Comparison of ENCODE assay signal across 8 mouse cellular contexts in the genomic region with DNA sequence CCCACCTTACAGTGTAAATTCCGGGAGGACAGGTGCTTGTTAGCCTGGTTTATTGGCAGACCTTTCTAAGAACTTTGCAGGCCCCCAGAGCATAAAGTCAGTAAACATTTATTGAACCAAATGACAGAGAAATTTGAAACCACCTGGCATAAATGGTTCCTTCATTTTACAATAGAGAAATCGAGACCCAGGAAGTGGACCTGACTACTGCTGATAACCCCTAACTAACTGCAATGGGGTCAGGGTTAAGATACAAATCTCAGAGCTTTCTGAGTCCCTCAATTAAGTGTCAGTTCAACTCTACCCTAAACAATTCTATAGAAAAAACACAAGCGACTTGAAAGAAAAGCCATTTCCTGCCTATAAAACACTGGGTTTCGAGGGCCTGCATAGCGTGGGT. TPM values are rescaled to one million over a fixed set of nuclear protein-coding genes. Genes with fewer than 3 reads are reported as not detected.
DNase-seq lines count a peak whose midpoint lies in the region; ATAC-seq and TF ChIP-seq lines count a peak whose summit lies in the region.

No protein-coding gene starts in this region.

- H3K4me3 ChIP-seq in heart, embryonic 14.5 days (ENCODE audit: control insufficient read depth in 1 of 2, insufficient read depth in 1 of 2, low read depth in 1 of 2, low read length in 2 of 2), result peak overlapping the region; percentile 66 to 97
- H3K4me3 ChIP-seq in ES-Bruce4 (ENCODE audit: low read depth, low read length), result peak overlapping the region; percentile 79
- H3K4me3 ChIP-seq in forebrain, postnatal 0 days (ENCODE audit: low read depth, low read length), result peak overlapping the region; percentile 89
- peak overlapping the region; percentile 50 for H3K4me3 ChIP-seq in liver, postnatal 0 days (ENCODE audit: low read depth, low read length)

- peak overlapping the region; percentile 73 for H3K9ac ChIP-seq in heart, embryonic 14.5 days (ENCODE audit: low read length)
- peak overlapping the region; percentile 100 for H3K9ac ChIP-seq in ES-Bruce4 (ENCODE audit: low read depth, poor library complexity, severe bottlenecking)
- peak overlapping the region; percentile 81 for H3K9ac ChIP-seq in forebrain, postnatal 0 days
- H3K9ac ChIP-seq in liver, postnatal 0 days (replicated peaks), result peak overlapping the region; percentile 67

- H3K4me1 ChIP-seq in heart, embryonic 14.5 days (ENCODE audit: control insufficient read depth in 2 of 2, insufficient read depth in 2 of 2, low read length in 2 of 2), result peaks cover 4 to 22% of the 10 kb centered on the region in 2 experiments; a peak in 3 of 4 replicates
- peaks cover under 1% of the 10 kb centered on the region for H3K4me1 ChIP-seq in ES-Bruce4 (ENCODE audit: control insufficient read depth, insufficient read depth, low read length)
- H3K4me1 ChIP-seq in forebrain, postnatal 0 days (ENCODE audit: insufficient read depth), result peaks cover 14% of the 10 kb centered on the region
- peaks cover 23% of the 10 kb centered on the region for H3K4me1 ChIP-seq in liver, postnatal 0 days (ENCODE audit: insufficient read depth)

- no peak for TF ChIP-seq CTCF in ES-Bruce4 (IDR thresholded peaks at IDR 0.05; ENCODE audit: low read depth, low read length)
- TF ChIP-seq CTCF in forebrain, postnatal 0 days (IDR thresholded peaks at IDR 0.05; ENCODE audit: low read depth), result no peak
- no peak for TF ChIP-seq CTCF in liver, postnatal 0 days (IDR thresholded peaks at IDR 0.05; ENCODE audit: low read depth)

- TF ChIP-seq EP300 in ES-Bruce4 (IDR thresholded peaks at IDR 0.05; ENCODE audit: insufficient read depth, low read depth, low read length), result no peak
- TF ChIP-seq EP300 in liver, postnatal 0 days (IDR thresholded peaks at IDR 0.05; ENCODE audit: low read depth), result no peak

- 21% methylated on average over 5 of the region's 5 CpGs for WGBS in heart, embryonic 14.5 days
- 11% methylated on average over 5 of the region's 5 CpGs for WGBS in forebrain, postnatal 0 days
- 5% methylated on average over 5 of the region's 5 CpGs for whole genome bisulfite sequencing in liver, postnatal 0 days (ENCODE audit: insufficient replicate concordance)

- ATAC-seq in heart, embryonic 14.5 days (ENCODE audit: insufficient number of reproducible peaks, insufficient read depth, low FRiP score, low read depth), result no peak
- no peak for ATAC-seq in forebrain, postnatal 0 days
- ATAC-seq in liver, postnatal 0 days, result no peak

- no peaks in the 10 kb centered on the region for H3K27me3 ChIP-seq in heart, embryonic 14.5 days (ENCODE audit: control insufficient read depth, insufficient read depth, low read length)
- H3K27me3 ChIP-seq in ES-Bruce4 (ENCODE audit: control insufficient read depth, insufficient read depth, low read length, poor library complexity, severe bottlenecking), result no peaks in the 10 kb centered on the region
- no peaks in the 10 kb centered on the region for H3K27me3 ChIP-seq in forebrain, postnatal 0 days (ENCODE audit: insufficient read depth, low read length)
- no peaks in the 10 kb centered on the region for H3K27me3 ChIP-seq in liver, postnatal 0 days (ENCODE audit: insufficient read depth, low read length)

- peak overlapping the region; percentile 79 for H3K4me2 ChIP-seq in heart, embryonic 14.5 days (ENCODE audit: low read length)
- H3K4me2 ChIP-seq in forebrain, postnatal 0 days (ENCODE audit: low read depth), result peak overlapping the region; percentile 91
- H3K4me2 ChIP-seq in liver, postnatal 0 days (ENCODE audit: low read depth, low read length), result peak overlapping the region; percentile 81

- DNase-seq in heart, adult 9 months (ENCODE audit: low spot score in 2 of 2), result no peak
- no peak for DNase-seq in forebrain, postnatal 0 days
- DNase-seq in liver, postnatal 0 days, result no peak
- DNase-seq in MN1 (ENCODE audit: low spot score), result no peak
- DNase-seq in spleen, postnatal 36 days (ENCODE audit: low spot score in 2 of 2), result no peak
- no peak for DNase-seq in frontal cortex, postnatal 25 days (ENCODE audit: low spot score in 2 of 2)

- no peak for TF ChIP-seq POLR2A in ES-Bruce4 (IDR thresholded peaks at IDR 0.05; ENCODE audit: insufficient read depth, low read length)

- no peaks in the 10 kb centered on the region for H3K36me3 ChIP-seq in heart, embryonic 14.5 days (ENCODE audit: control insufficient read depth, insufficient read depth, low read length)
- H3K36me3 ChIP-seq in ES-Bruce4 (ENCODE audit: control insufficient read depth, insufficient read depth, low read length, poor library complexity, severe bottlenecking), result no peaks in the 10 kb centered on the region
- H3K36me3 ChIP-seq in forebrain, postnatal 0 days (ENCODE audit: insufficient read depth), result no peaks in the 10 kb centered on the region
- no peaks in the 10 kb centered on the region for H3K36me3 ChIP-seq in liver, postnatal 0 days (replicated peaks; ENCODE audit: insufficient read depth, low read length)

- H3K27ac ChIP-seq in heart, embryonic 14.5 days (replicated peaks in 1 of 2; ENCODE audit: control insufficient read depth in 1 of 2, insufficient read depth in 1 of 2, low read depth in 2 of 2, low read length in 2 of 2), result peak overlapping the region; percentile 48 to 73; a peak in 3 of 4 replicates
- H3K27ac ChIP-seq in ES-Bruce4 (ENCODE audit: insufficient read depth, low read length), result peak overlapping the region; percentile 24
- peak overlapping the region; percentile 92 for H3K27ac ChIP-seq in forebrain, postnatal 0 days (ENCODE audit: low read depth, low read length)
- H3K27ac ChIP-seq in liver, postnatal 0 days (ENCODE audit: low read depth), result peak overlapping the region; percentile 94

- H3K9me3 ChIP-seq in heart, embryonic 14.5 days (ENCODE audit: control insufficient read depth, low read length), result no peaks in the 10 kb centered on the region
- no peaks in the 10 kb centered on the region for H3K9me3 ChIP-seq in ES-Bruce4 (replicated peaks; ENCODE audit: control insufficient read depth, insufficient read depth, low read length, poor library complexity, severe bottlenecking)
- no peaks in the 10 kb centered on the region for H3K9me3 ChIP-seq in forebrain, postnatal 0 days (ENCODE audit: low read length)
- no peaks in the 10 kb centered on the region for H3K9me3 ChIP-seq in liver, postnatal 0 days (ENCODE audit: low read length)

RNA-seq across cellular contexts. Expression of gene Larp1, which starts 0.9 kb away (rescaled TPM):
- polyA plus RNA-seq in heart, embryonic 14.5 days (2014; fragmentation: Nextera tagmentation; extraction: Ambion mirVana), result 17.8 and 18.4 TPM in 2 replicates
- 164 and 167 TPM in 2 replicates for polyA plus RNA-seq in ES-Bruce4 (2011; ENCODE audit: insufficient read depth, insufficient read length, low read depth, missing spikeins)
- 33.0 and 43.9 TPM in 2 replicates for total RNA-seq in forebrain, postnatal 0 days (2014; rRNA removed)
- polyA plus RNA-seq in forebrain, postnatal 0 days (2015; fragmentation: Nextera tagmentation; extraction: Ambion mirVana), result 7.6 and 13.3 TPM in 2 replicates
- 10.8 and 11.0 TPM in 2 replicates for polyA plus RNA-seq in liver, postnatal 0 days (2015; fragmentation: Nextera tagmentation; extraction: Ambion mirVana)

Comparison
In these comparisons a context has a peak if more than half of its experiments do, and no peak if none do; other contexts are left out.
1. H3K27ac ChIP-seq: peak in every context shown above with its lines; median percentile 94 in liver, postnatal 0 days; 92 in forebrain, postnatal 0 days; 60 in heart, embryonic 14.5 days; 24 in ES-Bruce4.